Mouse (Mus musculus) forebrain, postnatal 0 days (tissue): ENCODE data around the gene Emp2. TPM values are rescaled to one million over a fixed set of nuclear protein-coding genes. Genes with fewer than 3 reads are reported as not detected.

ENCODE experiments used
- ATAC-seq: fragments of 200-750 bp; cut with Nextera tagmentation; 2 replicates; pipeline ENCODE4 v1.8.0; 2017; ENCODE audit warnings: mild to moderate bottlenecking, moderate library complexity
- DNase-seq: peaks from one replicate; pipeline ENCODE4 v3.0.0-alpha.2; 2015
- H3K27ac ChIP-seq: fragments of 300-500 bp; sonication (generic); 2 replicates; pipeline ENCODE4 v1.5.1; 2014; ENCODE audit warnings: low read depth, mild to moderate bottlenecking, antibody characterized with exemption, low read length, moderate library complexity, mixed read lengths
- H3K27me3 ChIP-seq: fragments of 300-500 bp; sonication (generic); 2 replicates; pipeline ENCODE4 v1.6.1; 2014; ENCODE audit warnings: mild to moderate bottlenecking, low read length, mixed read lengths; ENCODE audit not compliant: insufficient read depth
- H3K36me3 ChIP-seq: fragments of 300-500 bp; sonication (generic); 2 replicates; pipeline ENCODE4 v1.6.1; 2014; ENCODE audit warnings: mild to moderate bottlenecking, moderate library complexity; ENCODE audit not compliant: insufficient read depth
- H3K4me1 ChIP-seq: fragments of 300-500 bp; sonication (generic); 2 replicates; pipeline ENCODE4 v1.6.1; 2014; ENCODE audit warnings: antibody characterized with exemption; ENCODE audit not compliant: insufficient read depth
- H3K4me2 ChIP-seq: fragments of 300-500 bp; sonication (generic); 2 replicates; pipeline ENCODE4 v1.6.1; 2014; ENCODE audit warnings: low read depth, mild to moderate bottlenecking, moderate library complexity
- H3K4me3 ChIP-seq: fragments of 300-500 bp; sonication (generic); 2 replicates; pipeline ENCODE4 v1.5.1; 2014; ENCODE audit warnings: low read depth, low read length, mixed read lengths
- H3K9ac ChIP-seq: fragments of 300-500 bp; sonication (generic); 2 replicates; pipeline ENCODE4 v1.6.1; 2014; ENCODE audit warnings: mild to moderate bottlenecking
- H3K9me3 ChIP-seq: fragments of 300-500 bp; sonication (generic); 2 replicates; pipeline ENCODE4 v1.6.1; 2016; ENCODE audit warnings: low read length
- CTCF ChIP-seq: sonication (generic); IDR thresholded peaks from 2 replicates; pipeline ENCODE4 v1.5.1; 2016; ENCODE audit warnings: antibody characterized with exemption, control low read depth, low read depth
- WGBS: fragments of 180-500 bp; shearing (Covaris S2); extraction: QIAGEN DNeasy Blood & Tissue Kit; methylation state at CpG from one replicate; pipeline ENCODE4 v1.1.7; 2014; 5-methylcytosine and 5-hydroxymethylcytosine counted together
- polyA plus RNA-seq: library from polyadenylated mRNA; unstranded; fragments of >200 nt; fragmentation: Nextera tagmentation; extraction: Ambion mirVana; gene quantifications from 2 replicates; pipeline ENCODE4 v1.2.1, GENCODE M21; 2015
- total RNA-seq: library from RNA; depleted of rRNA; stranded (reverse); fragments of >200 nt; gene quantifications from 2 replicates; pipeline ENCODE4 v1.2.3, GENCODE M21; 2014

Gene Emp2
- total and polyA plus RNA-seq, 2 experiments from 2014 or later, result 12.1 to 18.5 TPM

- Histone ChIP-seq H3K4me2 (no peak overlapping the region), H3K27ac (no peak overlapping the region), H3K9me3 (no peaks in the 10 kb centered on the region), H3K27me3 (no peaks in the 10 kb centered on the region), H3K4me1 (no peaks in the 10 kb centered on the region), H3K36me3 (no peaks in the 10 kb centered on the region), H3K9ac (no peak overlapping the region), H3K4me3 (no peak overlapping the region)
- no peak for ATAC-seq
- no peak for TF ChIP-seq CTCF
- no peak for DNase-seq
- 95% methylated on average over 2 of the region's 2 CpGs for WGBS
Measured at GRCm38 (mm10) chr16:10335953-10336352, 22.2 kb upstream of the Emp2 start.

GRCm38 (mm10) chr16:10332732-10333131, 19.0 kb upstream of the Emp2 start:
- Histone ChIP-seq H3K9ac (no peak overlapping the region), H3K4me2 (no peak overlapping the region), H3K27me3 (no peaks in the 10 kb centered on the region), H3K36me3 (no peaks in the 10 kb centered on the region), H3K9me3 (no peaks in the 10 kb centered on the region), H3K4me3 (no peak overlapping the region), H3K4me1 (no peaks in the 10 kb centered on the region), H3K27ac (no peak overlapping the region)
- DNase-seq (no peak), ATAC-seq (no peak)
- no peak for TF ChIP-seq CTCF
- WGBS, result 57% methylated on average over 7 of the region's 7 CpGs

GRCm38 (mm10) chr16:10330586-10331495, 17.1 kb upstream of the Emp2 start:
- WGBS, result 77% methylated on average over 12 of the region's 12 CpGs
- no peak overlapping the region for H3K4me3 ChIP-seq
- no peak overlapping the region for H3K27ac ChIP-seq
- H3K9me3 ChIP-seq, result no peaks in the 10 kb centered on the region
- no peak for ATAC-seq
- no peak for TF ChIP-seq CTCF
- H3K9ac ChIP-seq, result no peak overlapping the region
- H3K36me3 ChIP-seq, result no peaks in the 10 kb centered on the region
- H3K4me2 ChIP-seq, result no peak overlapping the region
- H3K27me3 ChIP-seq, result no peaks in the 10 kb centered on the region
- no peaks in the 10 kb centered on the region for H3K4me1 ChIP-seq
- no peak for DNase-seq

- no peak overlapping the region for H3K9ac ChIP-seq
- ATAC-seq, result no peak
- H3K4me3 ChIP-seq, result no peak overlapping the region
- no peaks in the 10 kb centered on the region for H3K9me3 ChIP-seq
- no peak for DNase-seq
- 59% methylated on average over 13 of the region's 13 CpGs for WGBS
- TF ChIP-seq CTCF, result no peak
- no peaks in the 10 kb centered on the region for H3K36me3 ChIP-seq
- H3K27ac ChIP-seq, result no peak overlapping the region
- no peak overlapping the region for H3K4me2 ChIP-seq
- no peaks in the 10 kb centered on the region for H3K27me3 ChIP-seq
- no peaks in the 10 kb centered on the region for H3K4me1 ChIP-seq
Measured at GRCm38 (mm10) chr16:10327563-10328333, 14.0 kb upstream of the Emp2 start.

DNA sequence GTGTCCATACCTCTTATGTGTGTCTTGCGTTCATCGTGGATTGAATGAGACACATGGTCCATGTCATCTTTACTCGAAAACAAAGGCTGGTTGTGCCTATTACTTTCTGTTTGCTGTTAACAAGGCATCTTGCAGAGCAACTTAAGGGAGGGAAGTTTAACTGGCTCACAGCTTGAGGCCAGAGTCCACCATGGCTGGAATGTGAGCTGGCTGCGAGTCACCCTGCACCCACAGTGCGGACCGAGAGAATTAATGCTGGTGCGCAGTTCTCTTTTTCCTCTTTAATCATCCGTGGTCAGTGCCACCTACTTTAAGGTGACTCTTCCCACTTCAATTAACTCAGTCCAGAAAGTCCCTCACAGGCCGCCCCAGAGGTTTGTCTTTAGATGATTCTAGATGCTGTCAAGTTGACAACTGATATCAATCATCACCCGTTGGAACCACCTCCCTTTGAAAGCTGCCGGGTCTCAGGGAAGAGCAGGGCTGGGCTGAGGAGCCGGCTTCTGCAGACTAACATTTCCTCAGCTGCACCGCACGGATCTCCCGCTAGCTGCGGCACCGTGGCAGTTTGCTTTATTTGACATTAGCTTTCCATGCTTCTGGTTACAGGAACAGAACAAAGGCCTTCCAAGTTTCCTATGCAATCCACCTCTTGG, 6.3 kb upstream of the Emp2 start:
- Histone ChIP-seq H3K4me3 (no peak overlapping the region), H3K9me3 (no peaks in the 10 kb centered on the region), H3K36me3 (no peaks in the 10 kb centered on the region), H3K27ac (no peak overlapping the region), H3K4me1 (no peaks in the 10 kb centered on the region), H3K9ac (no peak overlapping the region), H3K27me3 (no peaks in the 10 kb centered on the region), H3K4me2 (no peak overlapping the region)
- no peak for DNase-seq
- no peak for ATAC-seq
- 63% methylated on average over 17 of the region's 17 CpGs for WGBS
- TF ChIP-seq CTCF, result no peak

- Histone ChIP-seq H3K27ac (no peak overlapping the region), H3K9me3 (no peaks in the 10 kb centered on the region), H3K9ac (no peak overlapping the region), H3K4me3 (no peak overlapping the region), H3K4me1 (0 out of 2 replicates have a peak, but pooled peaks cover 8% of the 10 kb centered on the region), H3K4me2 (no peak overlapping the region), H3K36me3 (no peaks in the 10 kb centered on the region), H3K27me3 (peaks cover 7% of the 10 kb centered on the region)
- TF ChIP-seq CTCF, result no peak
- ATAC-seq (no peak), DNase-seq (no peak)
- WGBS, result 69% methylated on average over 4 of the region's 4 CpGs
Measured at GRCm38 (mm10) chr16:10317197-10317544, 3.4 kb upstream of the Emp2 start.
